Mouse (Mus musculus) forebrain, embryonic 13.5 days (tissue): ENCODE data around the gene March1. TPM values are rescaled to one million over a fixed set of nuclear protein-coding genes. Genes with fewer than 3 reads are reported as not detected.
"Not testable (repeated sequence)": the region's sequence is repeated elsewhere in the genome, so short reads cannot be mapped to it uniquely, and the experiment has no call there.

Experiments
- ATAC-seq: fragments of 200-750 bp; cut with Nextera tagmentation; 2 replicates; pipeline ENCODE4 v1.8.0; 2017
- H3K27ac ChIP-seq: fragments of 300-500 bp; sonication (generic); 2 replicates; pipeline ENCODE4 v1.5.1; 2015; ENCODE audit warnings: inconsistent platforms, mild to moderate bottlenecking, moderate library complexity
- H3K27me3 ChIP-seq: fragments of 300-500 bp; sonication (generic); 2 replicates; pipeline ENCODE4 v1.6.1; 2015; ENCODE audit warnings: mild to moderate bottlenecking, inconsistent platforms
- H3K36me3 ChIP-seq: fragments of 300-500 bp; sonication (generic); 2 replicates; pipeline ENCODE4 v1.6.1; 2015; ENCODE audit warnings: mild to moderate bottlenecking, inconsistent platforms; ENCODE audit not compliant: poor library complexity, severe bottlenecking
- H3K4me1 ChIP-seq: fragments of 300-500 bp; sonication (generic); 2 replicates; pipeline ENCODE4 v1.6.1; 2015; ENCODE audit warnings: inconsistent platforms
- H3K4me2 ChIP-seq: fragments of 300-500 bp; sonication (generic); 2 replicates; pipeline ENCODE4 v1.6.1; 2015; ENCODE audit warnings: inconsistent platforms, mild to moderate bottlenecking, moderate library complexity
- H3K4me3 ChIP-seq: fragments of 300-500 bp; sonication (generic); 2 replicates; pipeline ENCODE4 v1.5.1; 2015; ENCODE audit warnings: mild to moderate bottlenecking, inconsistent platforms
- H3K9ac ChIP-seq: fragments of 300-500 bp; sonication (generic); 2 replicates; pipeline ENCODE4 v1.6.1; 2015; ENCODE audit warnings: mild to moderate bottlenecking, inconsistent platforms
- H3K9me3 ChIP-seq: fragments of 300-500 bp; sonication (generic); replicated peaks from 2 replicates; pipeline ENCODE4 v1.6.1; 2016; ENCODE audit warnings: inconsistent platforms
- WGBS: fragments of 180-500 bp; shearing (Covaris S2); methylation state at CpG from one replicate; pipeline ENCODE4 v1.1.7; 2015; 5-methylcytosine and 5-hydroxymethylcytosine counted together
- polyA plus RNA-seq: library from polyadenylated mRNA; unstranded; fragments of >200 nt; fragmentation: Nextera tagmentation; extraction: Ambion mirVana; gene quantifications from 2 replicates; pipeline ENCODE4 v1.2.1, GENCODE M21; 2015

Gene March1
- polyA plus RNA-seq, 1 experiment from 2014 or later = 12.4 TPM

- H3K27ac ChIP-seq = no peak overlapping the region
- H3K27me3 ChIP-seq = no peaks in the 10 kb centered on the region
- H3K4me1 ChIP-seq = no peaks in the 10 kb centered on the region
- no peak overlapping the region for H3K4me2 ChIP-seq
- no peaks in the 10 kb centered on the region for H3K36me3 ChIP-seq
- H3K9ac ChIP-seq = no peak overlapping the region
- 84% methylated on average over 1 of the region's 1 CpGs for WGBS
- H3K4me3 ChIP-seq = no peak overlapping the region
- ATAC-seq = no peak
- H3K9me3 ChIP-seq = no peaks in the 10 kb centered on the region
These were observed 782.4 kb downstream of the March1 start for GRCm38 (mm10) chr8:66400050-66400449.

GRCm38 (mm10) chr8:66404711-66405414, 787.2 kb downstream of the March1 start:
- Histone ChIP-seq H3K36me3 (no peaks in the 10 kb centered on the region), H3K9me3 (no peaks in the 10 kb centered on the region), H3K27ac (no peak overlapping the region), H3K9ac (no peak overlapping the region), H3K27me3 (no peaks in the 10 kb centered on the region), H3K4me1 (no peaks in the 10 kb centered on the region), H3K4me3 (no peak overlapping the region), H3K4me2 (no peak overlapping the region)
- ATAC-seq = peak; percentile 57; the same call in 1 of the 2 replicates
- 65% methylated on average over 2 of the region's 2 CpGs for WGBS

DNA sequence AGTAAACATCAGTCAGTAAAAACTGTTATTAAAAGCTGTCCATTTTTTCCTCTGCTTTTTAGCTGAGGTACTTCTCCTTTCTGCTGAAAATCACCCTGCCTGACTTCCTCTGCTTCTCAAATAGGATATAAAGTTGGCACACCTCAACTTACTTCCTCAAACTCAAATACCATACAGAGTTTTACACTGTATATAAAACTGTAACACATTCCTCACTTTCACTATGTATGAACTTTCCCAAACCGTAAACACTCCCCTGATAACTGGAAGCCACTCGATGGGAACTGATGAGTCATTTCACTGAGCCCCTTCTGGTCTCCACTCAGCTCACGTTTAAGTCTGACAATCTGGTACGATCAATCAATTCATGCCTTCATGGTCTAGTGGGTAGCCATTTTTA, 788.1 kb downstream of the March1 start:
- H3K4me2 ChIP-seq, H3K9me3 ChIP-seq, H3K36me3 ChIP-seq, ATAC-seq, H3K27ac ChIP-seq, H3K4me3 ChIP-seq, H3K9ac ChIP-seq, H3K4me1 ChIP-seq, H3K27me3 ChIP-seq: not testable (repeated sequence)
- WGBS = 82% methylated on average over 4 of the region's 4 CpGs

DNA sequence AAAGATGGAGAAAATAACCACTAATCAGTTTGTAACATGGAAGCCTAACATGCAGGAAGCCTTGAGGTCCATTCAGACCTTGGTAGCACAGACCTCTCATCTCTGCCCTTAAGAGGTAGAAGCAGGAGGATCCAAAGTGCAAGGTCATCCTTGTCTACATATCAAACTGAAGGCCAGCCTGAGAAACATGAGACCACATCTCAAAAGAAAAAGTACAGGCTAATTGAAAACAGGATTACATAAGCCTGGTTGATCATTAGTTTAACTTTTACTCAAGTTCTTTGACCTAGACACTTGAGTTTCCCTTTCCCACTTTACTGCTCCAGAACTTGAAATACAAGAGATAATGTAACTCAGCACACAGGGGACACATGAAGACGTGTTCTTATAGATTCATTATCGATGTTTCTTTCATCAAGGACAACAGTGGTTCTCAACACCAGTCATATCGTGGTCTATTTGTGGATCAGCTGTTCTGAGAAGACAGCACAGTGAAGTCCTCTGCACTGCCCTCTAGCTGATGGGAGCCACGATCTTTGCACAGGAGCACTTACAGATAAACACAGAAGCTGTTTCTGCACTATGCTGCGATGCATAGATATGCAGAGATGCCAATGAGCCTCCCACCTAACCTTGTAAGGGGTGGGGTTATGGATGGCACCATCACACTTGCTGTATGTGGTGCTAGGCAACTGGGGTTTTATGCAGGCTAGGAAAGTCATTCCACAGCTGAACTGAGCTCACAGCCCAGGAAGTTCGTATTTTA, 789.1 kb downstream of the March1 start:
- ATAC-seq = no peak

GRCm38 (mm10) chr8:66410080-66410615, 792.4 kb downstream of the March1 start:
- no peak overlapping the region for H3K9ac ChIP-seq
- no peaks in the 10 kb centered on the region for H3K27me3 ChIP-seq
- WGBS = 81% methylated on average over 9 of the region's 9 CpGs
- H3K4me3 ChIP-seq = no peak overlapping the region
- no peak overlapping the region for H3K4me2 ChIP-seq
- H3K27ac ChIP-seq = no peak overlapping the region
- no peaks in the 10 kb centered on the region for H3K4me1 ChIP-seq
- ATAC-seq = no peak
- H3K36me3 ChIP-seq = no peaks in the 10 kb centered on the region
- no peaks in the 10 kb centered on the region for H3K9me3 ChIP-seq

More for the DNA sequence above, 789.1 kb downstream of the March1 start:
- no peak overlapping the region for H3K27ac ChIP-seq
- no peak overlapping the region for H3K4me3 ChIP-seq
- H3K27me3 ChIP-seq = no peaks in the 10 kb centered on the region
- H3K4me1 ChIP-seq = no peaks in the 10 kb centered on the region
- no peaks in the 10 kb centered on the region for H3K9me3 ChIP-seq
- WGBS = 88% methylated on average over 6 of the region's 6 CpGs
- no peak overlapping the region for H3K9ac ChIP-seq
- H3K36me3 ChIP-seq = no peaks in the 10 kb centered on the region
- no peak overlapping the region for H3K4me2 ChIP-seq

DNA sequence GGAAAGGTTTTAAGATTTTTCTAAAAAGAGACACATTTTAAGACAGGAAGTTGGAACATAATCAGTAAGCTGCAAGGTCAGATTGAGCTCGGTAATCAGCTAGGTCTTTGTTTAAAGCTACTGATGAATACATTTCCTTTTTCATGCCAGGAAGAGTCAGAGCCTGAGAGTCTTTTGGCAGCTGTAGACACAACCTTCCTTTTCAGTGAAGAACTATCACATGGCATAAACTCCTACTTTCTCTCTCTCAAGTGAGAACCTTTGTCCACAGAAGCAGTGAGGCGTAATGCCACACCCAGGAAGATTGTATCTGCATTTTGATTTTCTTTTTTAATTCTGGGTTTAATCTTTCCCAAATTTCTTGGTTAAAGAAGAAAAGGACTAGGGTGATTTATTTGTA, 795.4 kb downstream of the March1 start:
- H3K9me3 ChIP-seq = no peaks in the 10 kb centered on the region
- H3K4me1 ChIP-seq = no peaks in the 10 kb centered on the region
- H3K4me2 ChIP-seq = no peak overlapping the region
- 63% methylated on average over 2 of the region's 2 CpGs for WGBS
- no peak overlapping the region for H3K9ac ChIP-seq
- H3K27me3 ChIP-seq = no peaks in the 10 kb centered on the region
- no peaks in the 10 kb centered on the region for H3K36me3 ChIP-seq
- H3K27ac ChIP-seq = no peak overlapping the region
- no peak overlapping the region for H3K4me3 ChIP-seq
- no peak for ATAC-seq

DNA sequence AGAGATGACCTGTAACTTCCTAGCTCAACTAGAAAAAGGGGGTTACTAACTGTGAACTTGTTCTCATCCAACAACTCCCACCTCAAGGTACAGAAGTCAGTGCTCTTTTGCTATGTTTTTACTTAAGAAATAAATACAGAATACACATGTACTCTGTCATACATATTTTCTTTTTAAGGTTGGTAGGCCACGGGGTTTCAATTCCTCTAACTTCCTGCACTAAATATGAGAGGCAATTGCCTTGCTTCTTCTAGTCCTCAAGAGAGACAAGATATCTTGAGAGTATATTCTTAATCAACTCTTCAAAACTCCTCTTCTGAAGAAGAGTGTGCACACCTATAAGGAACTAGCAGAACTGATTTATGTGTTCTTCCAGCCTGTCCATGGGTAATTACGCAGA, 797.5 kb downstream of the March1 start:
- no peak overlapping the region for H3K4me3 ChIP-seq
- no peaks in the 10 kb centered on the region for H3K9me3 ChIP-seq
- no peak overlapping the region for H3K27ac ChIP-seq
- no peaks in the 10 kb centered on the region for H3K36me3 ChIP-seq
- ATAC-seq = no peak
- no peaks in the 10 kb centered on the region for H3K4me1 ChIP-seq
- WGBS = 85% methylated on average over 2 of the region's 2 CpGs
- H3K27me3 ChIP-seq = no peaks in the 10 kb centered on the region
- H3K4me2 ChIP-seq = no peak overlapping the region
- H3K9ac ChIP-seq = no peak overlapping the region

- not testable (repeated sequence) for H3K36me3 ChIP-seq, H3K4me3 ChIP-seq, H3K27ac ChIP-seq, H3K27me3 ChIP-seq, H3K9ac ChIP-seq, H3K4me1 ChIP-seq, ATAC-seq, H3K9me3 ChIP-seq, H3K4me2 ChIP-seq
- 88% methylated on average over 4 of the region's 4 CpGs for WGBS
These were observed 799.9 kb downstream of the March1 start for GRCm38 (mm10) chr8:66417591-66417990.

DNA sequence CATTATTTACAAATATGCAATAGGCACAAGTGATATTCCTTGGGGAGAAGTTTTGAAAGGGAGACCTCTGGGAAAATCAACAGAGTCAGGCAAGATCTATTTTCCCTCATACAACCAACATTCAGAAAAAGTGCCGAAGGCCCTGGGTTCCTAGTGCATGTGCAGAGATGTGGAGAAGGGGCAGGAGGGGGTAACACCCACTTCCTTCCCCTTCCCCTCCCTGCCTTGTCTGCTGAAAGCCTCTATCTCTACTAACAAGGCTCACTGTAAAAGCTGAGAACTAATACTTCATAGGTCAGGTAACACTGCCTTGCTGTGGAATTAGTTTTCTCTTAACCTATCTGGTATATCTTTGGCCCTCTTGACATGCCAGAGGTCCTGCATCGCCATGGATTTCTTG, 812.9 kb downstream of the March1 start:
- WGBS = 82% methylated on average over 2 of the region's 2 CpGs
- no peaks in the 10 kb centered on the region for H3K36me3 ChIP-seq
- no peak overlapping the region for H3K4me2 ChIP-seq
- no peak overlapping the region for H3K4me3 ChIP-seq
- H3K9ac ChIP-seq = no peak overlapping the region
- no peak for ATAC-seq
- no peaks in the 10 kb centered on the region for H3K4me1 ChIP-seq
- H3K27me3 ChIP-seq = no peaks in the 10 kb centered on the region
- no peak overlapping the region for H3K27ac ChIP-seq
- H3K9me3 ChIP-seq = no peaks in the 10 kb centered on the region

DNA sequence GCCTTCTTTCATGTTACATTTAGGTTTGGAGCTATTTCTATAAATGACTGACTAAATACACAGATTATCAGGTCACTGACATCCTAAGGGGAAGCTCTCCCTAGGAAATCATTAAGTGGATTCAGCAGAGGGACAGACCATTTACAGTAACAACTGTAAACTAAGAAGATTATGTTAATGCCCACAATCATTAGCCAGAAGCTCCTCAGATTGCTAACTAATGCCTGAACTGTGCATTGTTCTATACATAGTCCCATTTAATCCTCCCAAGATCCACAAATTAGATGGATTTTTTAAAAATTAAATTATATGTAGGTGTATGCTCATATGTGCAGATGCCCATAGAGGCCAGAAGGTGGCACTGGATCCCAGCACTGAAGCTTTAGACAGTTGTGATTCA, 815.9 kb downstream of the March1 start:
- Histone ChIP-seq H3K9ac (no peak overlapping the region), H3K27me3 (no peaks in the 10 kb centered on the region), H3K27ac (no peak overlapping the region), H3K4me1 (no peaks in the 10 kb centered on the region), H3K4me2 (no peak overlapping the region), H3K36me3 (no peaks in the 10 kb centered on the region), H3K9me3 (no peaks in the 10 kb centered on the region), H3K4me3 (no peak overlapping the region)
- ATAC-seq = no peak

- Histone ChIP-seq H3K9me3 (no peaks in the 10 kb centered on the region), H3K4me3 (no peak overlapping the region), H3K9ac (no peak overlapping the region), H3K27ac (no peak overlapping the region), H3K27me3 (no peaks in the 10 kb centered on the region), H3K4me2 (no peak overlapping the region), H3K36me3 (no peaks in the 10 kb centered on the region), H3K4me1 (no peaks in the 10 kb centered on the region)
- no peak for ATAC-seq
- 100% methylated on average over 1 of the region's 1 CpGs for whole genome bisulfite sequencing
These were observed 819.1 kb downstream of the March1 start for GRCm38 (mm10) chr8:66436804-66437203.

DNA sequence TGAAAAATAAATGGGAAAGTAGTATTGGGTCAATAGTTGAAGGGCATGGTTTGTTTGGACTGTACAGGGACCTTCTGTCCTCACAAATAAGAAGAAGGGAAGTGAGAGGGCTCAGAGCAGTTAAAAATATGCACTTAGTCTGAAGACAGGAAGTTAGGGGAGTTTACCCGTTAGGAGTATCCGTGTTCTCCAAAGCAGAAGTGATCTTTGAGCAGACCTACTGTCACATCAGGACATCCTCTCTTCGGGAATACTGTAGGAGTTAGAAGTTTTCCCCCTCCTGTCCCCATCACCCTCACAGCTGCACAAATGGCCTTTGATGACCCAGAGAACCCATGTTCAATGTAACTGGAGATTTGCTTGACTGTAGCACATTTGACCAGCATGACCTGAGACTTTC, 820.2 kb downstream of the March1 start:
- ATAC-seq = no peak
- no peak overlapping the region for H3K4me3 ChIP-seq
- no peaks in the 10 kb centered on the region for H3K27me3 ChIP-seq
- no peak overlapping the region for H3K4me2 ChIP-seq
- H3K9me3 ChIP-seq = no peaks in the 10 kb centered on the region
- no peak overlapping the region for H3K9ac ChIP-seq
- H3K27ac ChIP-seq = no peak overlapping the region
- no peaks in the 10 kb centered on the region for H3K36me3 ChIP-seq
- WGBS = 78% methylated on average over 3 of the region's 3 CpGs
- no peaks in the 10 kb centered on the region for H3K4me1 ChIP-seq
